Mouse (Mus musculus): Measurements from ENCODE around the gene Enc1. TPM values are rescaled to one million over a fixed set of nuclear protein-coding genes. Genes with fewer than 3 reads are reported as not detected.

Enc1 gene
- total RNA-seq, 2 experiments from 2014 or later = 1.1 to 4.8 TPM

- Histone ChIP-seq H3K4me3 (no peak overlapping the region), H3K27ac (no peak overlapping the region)
- no peak for TF ChIP-seq CTCF (IDR thresholded peaks at IDR 0.05)
- intact Hi-C loops (cut with DNase I) = loop anchor here (1.0 to 5.0 kb wide), 2 partner anchors 371 to 702 kb away; no protein-coding TSS in a partner anchor
- DNase-seq = no peak
Measured at GRCm38 (mm10) chr13:97235911-97236310, 5.0 kb upstream of the Enc1 start.

- H3K4me3 ChIP-seq = no peak overlapping the region
- no peak overlapping the region for H3K27ac ChIP-seq
- no peak for DNase-seq
- no peak for TF ChIP-seq CTCF (IDR thresholded peaks at IDR 0.05)
- intact Hi-C loops (cut with DNase I) = loop anchor here (5.0 kb wide), 1 partner anchor 370 kb away; no protein-coding TSS in a partner anchor
Measured at GRCm38 (mm10) chr13:97237700-97238099, 3.2 kb upstream of the Enc1 start.

GRCm38 (mm10) chr13:97238181-97238981 is 2.5 kb upstream of the Enc1 start:
- intact Hi-C loops (cut with DNase I) = loop anchor here (5.0 kb wide), 1 partner anchor 369 kb away; no protein-coding TSS in a partner anchor
- no peak overlapping the region for H3K27ac ChIP-seq
- TF ChIP-seq CTCF (IDR thresholded peaks at IDR 0.05) = no peak
- no peak for DNase-seq
- H3K4me3 ChIP-seq = no peak overlapping the region

GRCm38 (mm10) chr13:97239343-97240180 is 1.3 kb upstream of the Enc1 start:
- intact Hi-C loops (cut with DNase I) = loop anchor here (5.0 to 10.0 kb wide), 3 partner anchors 68 to 368 kb away; no protein-coding TSS in a partner anchor
- DNase-seq = no peak
- peak; percentile 61 for TF ChIP-seq CTCF (IDR thresholded peaks at IDR 0.05)
- H3K4me3 ChIP-seq = peak overlapping the region; percentile 17
- peak overlapping the region; percentile 44 for H3K27ac ChIP-seq

GRCm38 (mm10) chr13:97240279-97240964 is 483 bp upstream of the Enc1 start:
- peak; percentile 58 for TF ChIP-seq CTCF (IDR thresholded peaks at IDR 0.05)
- peak; percentile 89 for DNase-seq
- intact Hi-C loops (cut with DNase I) = loop anchor here (5.0 to 10.0 kb wide), 2 partner anchors 67 to 204 kb away; no protein-coding TSS in a partner anchor
- Histone ChIP-seq H3K4me3 (peak overlapping the region; percentile 94), H3K27ac (peak overlapping the region; percentile 95)

- peak; percentile 39 for DNase-seq
- peak overlapping the region; percentile 94 for H3K4me3 ChIP-seq
- no peak for TF ChIP-seq CTCF (IDR thresholded peaks at IDR 0.05)
- intact Hi-C loops (cut with DNase I) = loop anchor here (5.0 to 10.0 kb wide), 2 partner anchors 65 to 203 kb away; no protein-coding TSS in a partner anchor
- H3K27ac ChIP-seq = peak overlapping the region; percentile 95
Measured at GRCm38 (mm10) chr13:97241787-97242280, 929 bp downstream of the Enc1 start.

- no peak for DNase-seq
- no peak for TF ChIP-seq CTCF (IDR thresholded peaks at IDR 0.05)
- intact Hi-C loops (cut with DNase I) = loop anchor here (5.0 to 10.0 kb wide), 2 partner anchors 65 to 202 kb away; no protein-coding TSS in a partner anchor
- H3K4me3 ChIP-seq = peak overlapping the region; percentile 94
- no peak overlapping the region; the same call in 1 of the 2 replicates for H3K27ac ChIP-seq
Measured at GRCm38 (mm10) chr13:97242716-97243115, 1.8 kb downstream of the Enc1 start.

- no peak for DNase-seq
- H3K27ac ChIP-seq = no peak overlapping the region
- intact Hi-C loops (cut with DNase I) = loop anchor here (5.0 to 10.0 kb wide), 2 partner anchors 63 to 201 kb away; no protein-coding TSS in a partner anchor
- TF ChIP-seq CTCF (IDR thresholded peaks at IDR 0.05) = no peak
- H3K4me3 ChIP-seq = no peak overlapping the region
Measured at GRCm38 (mm10) chr13:97243962-97244711, 3.2 kb downstream of the Enc1 start.

GRCm38 (mm10) chr13:97244712-97245105 is 3.8 kb downstream of the Enc1 start:
- DNase-seq = no peak
- no peak for TF ChIP-seq CTCF (IDR thresholded peaks at IDR 0.05)
- H3K4me3 ChIP-seq = no peak overlapping the region
- no peak overlapping the region for H3K27ac ChIP-seq
- intact Hi-C loops (cut with DNase I) = loop anchor here (5.0 to 10.0 kb wide), 2 partner anchors 63 to 200 kb away; no protein-coding TSS in a partner anchor

- DNase-seq = no peak
- Histone ChIP-seq H3K4me3 (no peak overlapping the region), H3K27ac (no peak overlapping the region)
- intact Hi-C loops (cut with DNase I) = loop anchor here (10.0 kb wide), 1 partner anchor 200 kb away; no protein-coding TSS in a partner anchor
- TF ChIP-seq CTCF (IDR thresholded peaks at IDR 0.05) = no peak
Measured at GRCm38 (mm10) chr13:97245157-97245556, 4.3 kb downstream of the Enc1 start.

GRCm38 (mm10) chr13:97246217-97246616 is 5.3 kb downstream of the Enc1 start:
- DNase-seq = no peak
- intact Hi-C loops (cut with DNase I) = loop anchor here (10.0 kb wide), 1 partner anchor 199 kb away; no protein-coding TSS in a partner anchor
- TF ChIP-seq CTCF (IDR thresholded peaks at IDR 0.05) = no peak
- H3K27ac ChIP-seq = no peak overlapping the region
- H3K4me3 ChIP-seq = no peak overlapping the region
